Mouse (Mus musculus) urinary bladder, postnatal 10 days (tissue): ENCODE results near the gene Ppp1r2.
A peak's percentile ranks its signal among the peaks of the same experiment; 100 is the strongest.

Experiments used
- DNase-seq: peaks from one replicate; pipeline ENCODE4 v3.0.0; 2022; ENCODE audit warnings: low spot score

Gene Ppp1r2

GRCm38 (mm10) chr16:31290281-31290680, 15.2 kb upstream of the Ppp1r2 start:
- peak; percentile 48 for DNase-seq

- DNase-seq, result no peak
Observed at GRCm38 (mm10) chr16:31287712-31288111, 12.6 kb upstream of the Ppp1r2 start.

- DNase-seq, result no peak
Observed at GRCm38 (mm10) chr16:31286801-31287488, 11.9 kb upstream of the Ppp1r2 start.

GRCm38 (mm10) chr16:31281981-31282380, 6.9 kb upstream of the Ppp1r2 start:
- DNase-seq, result no peak

GRCm38 (mm10) chr16:31280176-31280575, 5.1 kb upstream of the Ppp1r2 start:
- DNase-seq, result no peak

- DNase-seq, result no peak
Observed at GRCm38 (mm10) chr16:31278581-31278980, 3.5 kb upstream of the Ppp1r2 start.

- no peak for DNase-seq
Observed at GRCm38 (mm10) chr16:31278081-31278480, 3.0 kb upstream of the Ppp1r2 start.

- no peak for DNase-seq
Observed at GRCm38 (mm10) chr16:31276962-31277361, 1.9 kb upstream of the Ppp1r2 start.

GRCm38 (mm10) chr16:31276539-31276938, 1.5 kb upstream of the Ppp1r2 start:
- DNase-seq, result no peak

GRCm38 (mm10) chr16:31274084-31274483, 993 bp downstream of the Ppp1r2 start:
- DNase-seq, result no peak

- DNase-seq, result no peak
Observed at GRCm38 (mm10) chr16:31266692-31267091, 8.4 kb downstream of the Ppp1r2 start.

GRCm38 (mm10) chr16:31256151-31256550, 18.9 kb downstream of the Ppp1r2 start:
- no peak for DNase-seq

GRCm38 (mm10) chr16:31255685-31256084, 19.4 kb downstream of the Ppp1r2 start:
- DNase-seq, result no peak

GRCm38 (mm10) chr16:31249401-31249800, 25.7 kb downstream of the Ppp1r2 start:
- DNase-seq, result no peak

- no peak for DNase-seq
Observed at GRCm38 (mm10) chr16:31248717-31249116, 26.4 kb downstream of the Ppp1r2 start.

- no peak for DNase-seq
Observed at GRCm38 (mm10) chr16:31247442-31247841, 27.6 kb downstream of the Ppp1r2 start.

GRCm38 (mm10) chr16:31244053-31244452, 31.0 kb downstream of the Ppp1r2 start:
- DNase-seq, result no peak

- no peak for DNase-seq
Observed at GRCm38 (mm10) chr16:31241433-31241832, 33.6 kb downstream of the Ppp1r2 start.

- DNase-seq, result no peak
Observed at GRCm38 (mm10) chr16:31240569-31240968, 34.5 kb downstream of the Ppp1r2 start.

- no peak for DNase-seq
Observed at GRCm38 (mm10) chr16:31238281-31238680, 36.8 kb downstream of the Ppp1r2 start.

- DNase-seq, result no peak
Observed at GRCm38 (mm10) chr16:31235457-31236310, 39.4 kb downstream of the Ppp1r2 start.

GRCm38 (mm10) chr16:31234808-31235456, 40.1 kb downstream of the Ppp1r2 start:
- DNase-seq, result no peak

GRCm38 (mm10) chr16:31234356-31234755, 40.7 kb downstream of the Ppp1r2 start:
- DNase-seq, result no peak
